ENCODE assay signal across 17 mouse cellular contexts in the genomic region with DNA sequence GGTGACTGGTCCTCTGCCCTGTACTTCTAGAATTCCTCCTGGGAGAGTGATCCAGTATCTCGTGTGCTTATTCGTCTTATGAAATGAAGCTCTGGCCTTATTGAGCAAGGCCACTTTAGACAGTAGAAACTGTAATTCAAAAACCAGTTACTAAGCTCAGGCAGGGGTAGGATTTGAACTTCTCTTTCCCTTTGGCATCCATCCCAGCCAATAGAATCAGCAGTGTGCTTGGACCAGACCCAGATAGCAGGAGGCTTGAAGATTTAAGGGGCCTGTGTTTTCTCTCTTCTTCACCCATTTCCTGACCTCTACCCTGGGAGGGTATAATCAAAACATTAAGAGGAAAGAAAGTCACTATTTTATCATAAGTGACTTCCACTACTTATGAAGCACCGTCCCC. TPM values are rescaled to one million over a fixed set of nuclear protein-coding genes. Genes with fewer than 3 reads are reported as not detected.
DNase-seq lines count a peak whose midpoint lies in the region; ATAC-seq and TF ChIP-seq lines count a peak whose summit lies in the region.
"Had no signal": no experiment of that assay in that cellular context is flagged by ENCODE, and none has a peak within 500 bp of the region (broad histone marks: within the 10 kb centered on the region; RNA-seq: fewer than 3 reads in every experiment).

No protein-coding gene starts in this region.

- no peak overlapping the region for H3K4me2 ChIP-seq in kidney, embryonic 16.5 days (replicated peaks; ENCODE audit: low read depth, low read length)

- TF ChIP-seq CTCF in heart, adult 2 months (IDR thresholded peaks at IDR 0.05) = no peak
- no peak for TF ChIP-seq CTCF in brain, embryonic 14.5 days (IDR thresholded peaks at IDR 0.05; ENCODE audit: borderline replicate concordance, extremely low read depth, insufficient read depth, insufficient read length)

- no peaks in the 10 kb centered on the region for H3K36me3 ChIP-seq in heart, adult 2 months (ENCODE audit: control insufficient read depth, insufficient read depth, low read length)
- no peaks in the 10 kb centered on the region for H3K36me3 ChIP-seq in kidney, embryonic 16.5 days (ENCODE audit: insufficient read depth, low read length)
- H3K36me3 ChIP-seq: intestine, embryonic 15.5 days; midbrain, embryonic 12.5 days; neural tube, embryonic 12.5 days had no signal

- H3K4me1 ChIP-seq in heart, adult 2 months (ENCODE audit: control insufficient read depth, insufficient read depth, low read length) = peaks cover 2% of the 10 kb centered on the region; the same call in 1 of the 2 replicates
- H3K4me1 ChIP-seq in kidney, embryonic 16.5 days (ENCODE audit: insufficient read depth, low read length) = peaks cover 37% of the 10 kb centered on the region

- no peak overlapping the region for H3K4me3 ChIP-seq in heart, adult 2 months
- H3K4me3 ChIP-seq in kidney, embryonic 16.5 days (ENCODE audit: low read length) = no peak overlapping the region
- H3K4me3 ChIP-seq: erythroblast, embryonic 14.5 days; intestine, embryonic 15.5 days; neural tube, embryonic 12.5 days had no signal

- H3K9ac ChIP-seq in heart, adult 2 months (ENCODE audit: low read depth, low read length) = no peak overlapping the region
- no peak overlapping the region for H3K9ac ChIP-seq in kidney, embryonic 16.5 days (replicated peaks; ENCODE audit: low read length)
- H3K9ac ChIP-seq: intestine, embryonic 15.5 days; liver, postnatal 0 days; midbrain, embryonic 12.5 days had no signal

- DNase-seq in heart, adult 18-20 months = peak; percentile 26 to 48
- DNase-seq in heart, adult 2 months = no peak
- DNase-seq in kidney, postnatal 14 days = peak; percentile 62
- peak; percentile 39 for DNase-seq in MN1 (ENCODE audit: low spot score)
- peak; percentile 70 for DNase-seq in brain, embryonic 14.5 days (ENCODE audit: low read depth)
- DNase-seq in spleen, adult 18-20 months = no peak
- DNase-seq: cerebellum, adult 2 months; thymus, postnatal 36 days had no signal

- TF ChIP-seq EP300 in heart, adult 2 months (IDR thresholded peaks at IDR 0.05; ENCODE audit: insufficient read depth, low read depth, low read length) = no peak

- no peaks in the 10 kb centered on the region for H3K79me2 ChIP-seq in heart, adult 2 months (replicated peaks; ENCODE audit: control insufficient read depth, insufficient read depth, low read length)

- H3K27me3 ChIP-seq in heart, adult 2 months (ENCODE audit: control insufficient read depth, insufficient read depth, low read length) = peaks cover 3% of the 10 kb centered on the region
- no peaks in the 10 kb centered on the region; the same call in 1 of the 2 replicates for H3K27me3 ChIP-seq in kidney, embryonic 16.5 days (ENCODE audit: insufficient read depth, low read length)
- H3K27me3 ChIP-seq: intestine, embryonic 15.5 days; Patski had no signal

- H3K9me3 ChIP-seq in kidney, embryonic 16.5 days (ENCODE audit: low read length) = peaks cover 6% of the 10 kb centered on the region; the same call in 1 of the 2 replicates
- H3K9me3 ChIP-seq: intestine, embryonic 15.5 days; neural tube, embryonic 12.5 days had no signal

- intact Hi-C loops in heart, adult 2 months (cut with DNase I) = loop anchor here (10.0 kb wide), 1 partner anchor 161 kb away; no protein-coding TSS in a partner anchor

- H3K27ac ChIP-seq in heart, adult 2 months = no peak overlapping the region
- no peak overlapping the region for H3K27ac ChIP-seq in kidney, embryonic 16.5 days (ENCODE audit: low read length)
- H3K27ac ChIP-seq: intestine, embryonic 15.5 days; midbrain, embryonic 12.5 days; neural tube, embryonic 12.5 days; stomach, postnatal 0 days had no signal

- ATAC-seq in kidney, embryonic 16.5 days (ENCODE audit: low FRiP score, low TSS enrichment) = no peak
- ATAC-seq: intestine, embryonic 15.5 days; Patski had no signal

- TF ChIP-seq POLR2A in heart, adult 2 months (IDR thresholded peaks at IDR 0.05; ENCODE audit: insufficient read depth, low read depth, low read length) = no peak
- no peak for TF ChIP-seq POLR2A in brain, embryonic 14.5 days (IDR thresholded peaks at IDR 0.05; ENCODE audit: borderline replicate concordance, extremely low read depth, insufficient read depth, insufficient read length, poor library complexity, severe bottlenecking)

- 48% methylated on average over 3 of the region's 3 CpGs for WGBS in heart, adult 2 months
- WGBS in kidney, embryonic 16.5 days = 53% methylated on average over 3 of the region's 3 CpGs

RNA-seq across cellular contexts. Expression of a gene that starts 1.8 kb away (rescaled TPM):
- total RNA-seq in heart, adult 18-20 months (2021) = under 1 TPM; 0.36 to 0.40 TPM
- under 1 TPM; 0.44 to 0.59 TPM for total RNA-seq in heart, adult 2 months (2021)
- polyA plus RNA-seq in heart, adult 2 months (2012; rRNA removed) = 0.53 and 0.59 TPM in 2 replicates
- polyA plus RNA-seq in kidney, embryonic 16.5 days (2015; fragmentation: Nextera tagmentation; extraction: Ambion mirVana) = 11.3 and 12.7 TPM in 2 replicates
- 14.3 and 19.4 TPM in 2 replicates for polyA plus RNA-seq in brain, embryonic 14.5 days (2012; rRNA removed)
- total RNA-seq: CH12.LX had no signal
- polyA plus RNA-seq: erythroblast, embryonic 14.5 days had no signal

Comparison
In these comparisons a context has a peak if more than half of its experiments do, and no peak if none do; other contexts are left out.
1. DNase-seq: peak in heart, adult 18-20 months (2 of 2), kidney, postnatal 14 days (single experiment), MN1 (single experiment) and brain, embryonic 14.5 days (single experiment); none in heart, adult 2 months (0 of 2) and spleen, adult 18-20 months (0 of 2).